Mouse (Mus musculus): ENCODE results near the gene Ctdspl.

Ctdspl gene

DNA sequence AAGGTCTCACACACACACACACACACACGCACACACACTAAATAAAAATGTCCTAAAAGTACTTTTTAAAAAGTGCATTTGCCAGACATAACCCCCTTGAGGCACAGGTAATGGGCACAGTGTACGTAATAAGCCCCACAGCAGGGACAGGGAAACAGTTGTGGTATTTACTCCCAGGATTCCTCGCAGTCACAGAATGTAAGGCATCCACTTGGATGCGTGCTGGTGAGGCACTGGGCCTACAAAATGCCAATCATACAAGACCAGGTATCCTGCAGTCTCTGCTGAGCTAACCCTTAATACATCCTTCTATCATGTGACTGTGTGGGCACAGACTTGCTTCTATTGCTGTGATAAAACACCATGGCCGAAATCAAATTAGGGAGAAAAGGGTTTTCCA, 22.2 kb downstream of the Ctdspl start:
- no peak for DNase-seq (ENCODE audit: low read depth in 1 of 2, low spot score in 2 of 2)

- DNase-seq (ENCODE audit: low read depth in 1 of 2, low spot score in 2 of 2), result no peak
Observed at GRCm38 (mm10) chr9:118949124-118949523, 22.9 kb downstream of the Ctdspl start.

DNA sequence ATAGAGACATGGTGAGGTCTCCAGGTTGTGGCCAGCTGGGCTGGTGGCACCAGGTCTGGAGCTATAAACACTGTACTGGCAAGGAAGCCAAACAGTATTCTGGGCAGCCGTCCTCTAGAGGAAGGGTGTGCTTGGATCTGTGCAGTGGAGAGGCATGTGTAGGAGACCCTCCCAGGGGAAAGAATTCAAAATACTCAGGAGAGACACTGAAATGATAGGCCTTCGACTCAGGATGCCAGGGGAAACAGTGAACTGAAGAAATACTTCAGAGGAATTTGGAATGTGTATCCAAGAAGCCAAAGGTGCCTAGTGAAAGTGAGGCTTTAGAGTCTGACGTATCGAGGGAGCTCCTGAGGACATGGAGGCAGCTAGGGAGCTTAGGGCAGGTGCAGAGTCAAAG, 23.4 kb downstream of the Ctdspl start:
- no peak for DNase-seq (ENCODE audit: low read depth in 1 of 2, low spot score in 2 of 2)

GRCm38 (mm10) chr9:118950061-118950460, 23.8 kb downstream of the Ctdspl start:
- peak in 1 of 2 experiments; percentile 5 for DNase-seq (ENCODE audit: low read depth in 1 of 2, low spot score in 2 of 2)

DNA sequence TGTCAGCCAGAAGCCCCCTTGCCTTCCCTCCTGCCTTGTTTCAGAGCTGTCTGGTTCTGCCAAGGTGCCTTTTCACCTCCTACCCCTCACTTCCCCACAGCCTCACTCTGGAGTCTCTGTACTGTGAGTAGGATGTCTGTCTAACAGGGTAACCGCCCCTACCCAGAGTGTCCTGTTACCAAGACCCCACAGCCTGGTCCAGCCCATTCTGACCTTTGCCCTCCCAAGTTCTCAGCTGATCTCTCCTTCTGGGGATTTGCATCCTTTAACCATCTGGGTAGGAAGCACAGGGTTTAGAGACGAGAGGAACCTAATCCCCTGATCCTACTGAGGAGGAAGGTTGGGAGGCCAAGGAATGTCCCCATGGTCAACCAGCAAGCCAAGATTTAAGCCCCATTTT, 24.5 kb downstream of the Ctdspl start:
- no peak for DNase-seq (ENCODE audit: low read depth in 1 of 2, low spot score in 2 of 2)

DNA sequence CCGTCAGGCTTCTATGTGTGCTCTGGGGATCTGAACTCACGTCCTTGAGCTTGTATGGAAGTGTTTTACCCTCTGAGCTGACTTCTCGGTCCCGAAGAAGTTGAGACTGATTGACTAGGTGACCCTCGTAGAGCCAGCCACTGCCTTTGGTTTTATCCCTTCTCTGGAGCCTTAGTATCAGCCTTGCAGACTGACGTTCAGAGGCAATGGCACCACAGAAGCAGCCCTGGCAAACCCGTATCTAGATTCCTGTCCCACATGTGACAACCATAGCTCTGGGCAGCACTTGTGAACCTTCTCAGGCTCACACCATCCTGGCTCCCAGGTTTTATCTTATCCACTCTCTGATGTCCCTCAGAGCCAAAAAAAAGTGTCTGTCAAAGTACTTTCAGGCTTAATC, 25.1 kb downstream of the Ctdspl start:
- DNase-seq (ENCODE audit: low read depth in 1 of 2, low spot score in 2 of 2), result no peak

- DNase-seq (ENCODE audit: low read depth in 1 of 2, low spot score in 2 of 2), result no peak
Observed at GRCm38 (mm10) chr9:118952180-118952579, 25.9 kb downstream of the Ctdspl start.

DNA sequence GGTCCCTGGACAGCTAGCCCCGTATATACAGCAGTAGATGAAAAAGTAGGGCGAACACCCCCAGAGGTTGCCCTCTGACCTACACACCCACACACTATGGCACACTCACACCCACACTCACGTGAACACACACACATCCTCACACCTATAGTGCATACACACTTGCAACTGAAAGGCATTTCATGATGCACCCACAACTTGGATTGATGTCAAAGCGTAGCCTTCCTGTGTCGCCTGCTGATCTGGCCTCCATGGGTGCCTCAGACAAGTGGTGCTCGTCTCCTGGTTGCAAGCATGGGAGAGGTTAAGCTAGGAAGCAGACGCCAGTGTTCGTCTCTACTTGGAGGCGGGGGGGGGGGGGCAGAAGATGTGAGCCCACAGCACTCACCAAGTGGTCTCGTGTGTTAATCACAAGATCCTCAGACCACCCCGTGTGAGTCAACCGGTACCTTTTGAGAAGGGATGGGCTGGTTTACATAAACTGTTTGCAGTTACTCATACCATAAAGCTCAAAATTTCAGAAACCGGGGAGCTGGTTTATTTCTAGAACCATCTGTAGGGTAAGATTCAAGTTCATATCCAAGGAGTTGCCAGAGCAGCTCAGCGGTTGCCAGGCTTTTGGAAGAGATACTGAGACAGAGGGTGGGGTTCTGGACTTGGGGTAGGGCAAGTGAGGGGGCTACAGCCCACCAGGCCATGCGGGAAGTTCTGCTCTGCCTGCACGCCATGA, 27.4 kb downstream of the Ctdspl start:
- DNase-seq (ENCODE audit: low read depth in 1 of 2, low spot score in 2 of 2), result no peak

DNA sequence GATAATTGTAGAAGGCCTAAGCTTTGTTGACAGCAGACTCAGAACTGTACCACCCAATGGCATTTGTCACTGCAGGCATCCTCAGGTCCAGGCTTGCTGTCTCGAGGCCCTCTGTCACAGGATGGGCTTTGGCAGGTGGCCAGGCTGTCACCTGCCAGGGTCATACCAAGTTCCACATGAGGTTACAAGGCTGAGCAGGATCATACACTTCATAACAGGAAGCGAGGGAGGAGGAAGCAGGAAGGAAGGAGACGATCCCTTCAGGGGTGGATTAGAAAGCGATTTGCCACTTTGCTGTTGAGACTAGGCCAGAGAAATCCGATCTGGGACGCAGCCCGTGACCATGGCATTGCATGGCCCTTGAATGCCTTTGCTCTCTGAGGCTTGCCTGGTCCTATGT, 32.5 kb downstream of the Ctdspl start:
- no peak for DNase-seq (ENCODE audit: low read depth in 1 of 2, low spot score in 2 of 2)

DNA sequence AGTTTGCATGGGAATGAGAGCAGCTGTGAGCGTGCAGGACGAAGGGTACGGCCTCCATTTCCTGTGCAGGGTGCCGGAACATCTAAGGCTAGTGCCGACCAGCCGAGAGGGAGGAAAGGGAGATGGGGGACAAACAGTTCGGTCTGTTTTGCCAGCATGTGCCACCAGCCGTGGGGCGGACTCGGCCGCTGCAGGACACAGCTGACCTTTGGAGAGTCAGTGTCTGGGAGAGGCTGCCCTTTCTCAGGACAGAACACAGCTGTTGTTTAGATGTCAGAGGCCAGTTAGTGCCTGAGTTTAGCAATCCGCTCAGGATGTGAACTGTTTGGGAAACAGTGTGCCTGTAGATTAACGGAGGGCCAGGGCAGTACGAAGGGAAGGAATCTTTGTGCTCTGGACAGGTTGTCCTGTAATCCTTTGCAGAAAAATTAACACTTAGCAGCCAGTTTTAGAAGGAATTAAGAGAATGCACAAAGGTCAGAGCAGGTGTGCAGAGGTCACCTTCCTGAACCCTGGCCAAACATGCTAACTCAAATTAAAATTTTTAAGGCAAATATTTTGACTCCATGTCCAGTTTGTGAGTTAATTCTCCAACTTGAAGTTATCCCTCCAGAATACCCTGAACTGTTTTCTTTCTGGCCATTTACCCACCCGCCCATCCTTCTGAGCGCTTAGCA, 34.3 kb downstream of the Ctdspl start:
- DNase-seq (ENCODE audit: low read depth in 1 of 2, low spot score in 2 of 2), result no peak

GRCm38 (mm10) chr9:118963149-118963548, 36.9 kb downstream of the Ctdspl start:
- DNase-seq (ENCODE audit: low read depth in 1 of 2, low spot score in 2 of 2), result no peak

DNA sequence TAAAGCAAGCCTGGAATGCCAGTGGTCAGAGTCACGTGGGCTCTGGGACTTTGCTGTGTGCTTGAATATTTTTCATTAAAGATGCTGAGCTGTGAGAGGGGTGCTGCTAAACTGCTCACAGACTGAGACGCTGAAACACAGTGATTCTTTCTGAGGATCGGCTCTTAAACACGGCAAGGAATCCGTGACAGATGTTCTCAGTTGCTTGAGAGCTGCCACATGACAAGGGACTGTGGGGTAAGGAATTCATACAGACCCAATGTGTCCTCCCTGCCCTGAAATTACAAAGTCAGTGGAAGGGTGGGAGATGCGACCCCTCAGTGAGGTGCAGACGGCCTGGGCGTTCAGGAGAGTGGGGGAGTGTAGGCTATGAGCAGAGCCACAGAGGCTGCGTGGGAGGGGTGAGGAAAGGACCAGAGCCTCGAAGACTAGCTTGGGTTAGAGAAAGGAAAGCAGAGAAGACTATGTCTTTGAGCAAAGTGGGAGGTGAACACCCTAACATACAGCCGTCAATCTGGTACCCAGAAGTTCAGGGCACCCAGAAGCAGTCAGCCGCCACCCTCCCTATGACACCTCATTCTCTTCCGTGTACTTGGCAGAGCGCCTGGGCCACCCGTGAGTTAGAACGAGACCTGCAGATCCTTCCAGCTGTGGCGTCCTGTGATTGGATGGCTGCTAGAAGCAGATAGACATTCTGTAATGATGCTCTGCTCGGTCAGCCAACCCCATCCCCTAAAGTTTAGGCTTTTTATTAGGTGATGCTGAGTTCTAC, 38.2 kb downstream of the Ctdspl start:
- no peak for DNase-seq (ENCODE audit: low read depth in 1 of 2, low spot score in 2 of 2)

- DNase-seq (ENCODE audit: low read depth in 1 of 2, low spot score in 2 of 2), result no peak
Observed at GRCm38 (mm10) chr9:118969810-118970209, 43.6 kb downstream of the Ctdspl start.

- DNase-seq (ENCODE audit: low read depth in 1 of 2, low spot score in 2 of 2), result no peak
Observed at GRCm38 (mm10) chr9:118973028-118973427, 46.8 kb downstream of the Ctdspl start.

- DNase-seq (ENCODE audit: low read depth in 1 of 2, low spot score in 2 of 2), result no peak
Observed at GRCm38 (mm10) chr9:118973566-118973965, 47.3 kb downstream of the Ctdspl start.

DNA sequence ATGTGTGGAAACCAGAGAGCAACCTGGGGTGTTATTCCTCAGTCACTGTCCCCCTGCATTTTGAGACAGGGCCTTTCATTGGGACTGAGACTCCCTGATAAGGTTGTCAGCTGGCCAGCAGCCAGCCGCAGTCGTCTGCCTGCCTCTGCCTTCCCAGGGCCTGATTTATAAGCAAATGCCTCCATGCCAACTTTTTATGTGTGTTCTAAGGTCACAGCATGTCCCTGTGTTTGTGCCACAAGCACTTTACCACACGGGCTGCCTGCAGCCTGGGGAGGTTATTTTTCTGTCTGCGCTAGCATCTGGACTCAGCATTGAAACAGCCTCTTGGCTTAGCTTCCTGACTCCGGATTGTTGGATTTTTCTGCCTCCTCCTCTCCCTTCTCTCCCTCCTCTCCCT, 47.9 kb downstream of the Ctdspl start:
- DNase-seq (ENCODE audit: low read depth in 1 of 2, low spot score in 2 of 2), result no peak

GRCm38 (mm10) chr9:118975211-118975671, 49.0 kb downstream of the Ctdspl start:
- DNase-seq (ENCODE audit: low read depth in 1 of 2, low spot score in 2 of 2), result no peak

DNA sequence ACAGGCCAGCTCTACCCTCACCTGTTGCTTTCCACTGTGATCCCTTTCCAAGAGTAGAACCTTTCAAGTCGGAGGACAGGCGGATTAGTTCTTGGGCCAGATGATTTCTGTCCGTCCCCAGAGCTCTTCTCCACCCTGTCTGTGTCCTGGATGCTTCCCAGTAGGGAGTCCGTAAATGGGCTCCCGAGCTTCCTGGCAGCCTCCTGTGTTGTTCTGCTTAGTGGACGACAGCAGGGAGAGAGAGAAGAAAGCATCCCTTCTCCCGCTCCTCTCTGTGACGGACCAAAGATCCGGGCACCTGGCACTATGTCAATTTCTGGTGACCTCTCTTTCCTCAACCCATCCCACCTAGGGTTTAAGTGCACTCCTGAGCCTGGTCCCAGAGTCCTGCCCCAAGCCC, 49.5 kb downstream of the Ctdspl start:
- DNase-seq (ENCODE audit: low read depth in 1 of 2, low spot score in 2 of 2), result no peak

- no peak for DNase-seq (ENCODE audit: low read depth in 1 of 2, low spot score in 2 of 2)
Observed at GRCm38 (mm10) chr9:118976561-118976960, 50.3 kb downstream of the Ctdspl start.

DNA sequence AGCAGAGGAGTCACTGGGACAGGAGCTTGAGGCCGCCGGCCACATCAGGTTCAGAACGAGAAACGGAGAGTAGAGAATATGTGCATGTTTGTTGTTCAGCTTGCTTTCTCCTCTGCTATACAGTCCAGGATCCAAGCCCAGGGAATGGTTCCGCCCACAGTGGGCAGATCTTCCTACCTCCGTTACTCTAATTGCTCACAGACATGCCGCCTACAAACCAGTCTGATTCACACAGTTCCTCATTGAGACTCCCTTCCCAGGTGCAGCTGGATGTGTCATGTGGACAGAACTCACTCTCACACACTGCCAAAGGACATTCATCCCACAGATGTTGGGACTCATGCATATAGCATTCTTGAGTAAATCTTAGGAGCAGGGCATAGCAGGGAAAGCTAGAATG, 51.2 kb downstream of the Ctdspl start:
- no peak for DNase-seq (ENCODE audit: low read depth in 1 of 2, low spot score in 2 of 2)

DNA sequence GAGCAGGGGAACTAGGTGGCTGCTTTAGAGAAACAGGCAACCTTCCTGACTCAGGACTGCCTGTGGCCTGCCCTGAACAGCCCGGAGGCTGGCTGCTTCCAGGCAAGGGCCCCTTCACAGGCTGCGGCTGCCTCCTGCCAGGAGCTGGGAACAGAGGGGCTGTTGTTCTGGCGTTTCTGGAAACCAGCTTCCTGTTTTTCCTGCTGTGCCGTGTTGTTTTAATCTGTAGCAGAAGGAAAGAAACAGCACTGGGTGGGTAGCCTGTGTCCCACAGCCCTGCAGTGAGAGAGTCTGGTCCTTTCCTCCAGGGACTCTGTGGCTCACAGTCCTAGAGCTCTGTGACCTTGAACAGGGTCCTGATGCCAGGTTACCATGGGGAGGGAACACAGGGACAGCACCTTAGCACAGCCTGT, 54.2 kb downstream of the Ctdspl start:
- no peak for DNase-seq (ENCODE audit: low read depth in 1 of 2, low spot score in 2 of 2)
